Mouse (Mus musculus): ENCODE measurements around the gene Dnm2.

DNA sequence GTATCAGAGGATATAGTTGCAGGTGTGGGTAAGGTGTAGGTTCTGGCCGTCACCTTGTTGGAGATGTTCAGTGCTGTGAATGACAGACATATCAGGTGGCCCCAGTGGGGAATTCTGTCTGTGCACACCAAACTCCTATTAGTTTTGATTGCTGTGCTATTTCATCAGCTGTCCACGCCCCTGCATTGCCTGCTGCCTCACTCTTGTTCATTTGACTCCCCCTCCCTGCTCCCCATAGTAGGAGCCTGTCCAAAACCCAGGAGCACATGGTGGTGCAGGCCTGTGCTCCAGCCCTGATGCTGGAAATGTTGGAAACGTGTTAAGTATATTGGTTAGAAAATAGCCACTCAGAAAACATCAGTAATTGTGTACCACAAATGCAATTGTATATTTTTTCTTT, 14.7 kb downstream of the Dnm2 start:
- TF ChIP-seq CTCF (IDR thresholded peaks at IDR 0.05; ENCODE audit: low read depth) (no peak), EP300 (optimal IDR thresholded peaks at IDR 0.05) (no peak)

Data from stomach, postnatal 0 days (tissue).